Mouse (Mus musculus) intestine, postnatal 0 days (tissue): ENCODE measurements around the gene Klk4. TPM values are rescaled to one million over a fixed set of nuclear protein-coding genes. Genes with fewer than 3 reads are reported as not detected.

Source experiments
- ATAC-seq: fragments of 200-750 bp; cut with Nextera tagmentation; 2 replicates; pipeline ENCODE4 v1.8.0; 2017; ENCODE audit warnings: mild to moderate bottlenecking, moderate TSS enrichment, moderate library complexity
- H3K27ac ChIP-seq: fragments of 300-500 bp; sonication (generic); 2 replicates; pipeline ENCODE4 v1.5.1; 2014; ENCODE audit warnings: mild to moderate bottlenecking, low read depth, low read length, moderate library complexity
- H3K27me3 ChIP-seq: fragments of 300-500 bp; sonication (generic); replicated peaks from 2 replicates; pipeline ENCODE4 v1.6.1; 2014; ENCODE audit warnings: low read length, mixed read lengths; ENCODE audit not compliant: control insufficient read depth, insufficient read depth
- H3K36me3 ChIP-seq: fragments of 300-500 bp; sonication (generic); 2 replicates; pipeline ENCODE4 v1.6.1; 2014; ENCODE audit warnings: mild to moderate bottlenecking, moderate library complexity; ENCODE audit not compliant: control insufficient read depth, insufficient read depth
- H3K4me1 ChIP-seq: fragments of 300-500 bp; sonication (generic); replicated peaks from 2 replicates; pipeline ENCODE4 v1.6.1; 2014; ENCODE audit warnings: antibody characterized with exemption, low read length, mixed read lengths; ENCODE audit not compliant: control insufficient read depth, insufficient read depth
- H3K4me2 ChIP-seq: fragments of 300-500 bp; sonication (generic); replicated peaks from 2 replicates; pipeline ENCODE4 v1.6.1; 2014; ENCODE audit warnings: low read depth, mild to moderate bottlenecking, moderate library complexity
- H3K4me3 ChIP-seq: fragments of 300-500 bp; sonication (generic); 2 replicates; pipeline ENCODE4 v1.5.1; 2014; ENCODE audit warnings: low read depth, low read length
- H3K9ac ChIP-seq: fragments of 300-500 bp; sonication (generic); 2 replicates; pipeline ENCODE4 v1.6.1; 2014; ENCODE audit warnings: mild to moderate bottlenecking, low read depth, low read length
- H3K9me3 ChIP-seq: fragments of 300-500 bp; sonication (generic); 2 replicates; pipeline ENCODE4 v1.6.1; 2016; ENCODE audit warnings: mixed run types; ENCODE audit not compliant: control insufficient read depth
- CTCF ChIP-seq: sonication (generic); IDR thresholded peaks from 2 replicates; pipeline ENCODE4 v1.5.1; 2016; ENCODE audit warnings: low read depth, mild to moderate bottlenecking, control low read depth, antibody characterized with exemption, moderate library complexity
- whole genome bisulfite sequencing: fragments of 180-500 bp; shearing (Covaris S2); extraction: QIAGEN DNeasy Blood & Tissue Kit; methylation state at CpG from one replicate; pipeline ENCODE4 v1.1.7; 2014; 5-methylcytosine and 5-hydroxymethylcytosine counted together
- polyA plus RNA-seq: library from polyadenylated mRNA; unstranded; fragments of >200 nt; fragmentation: Nextera tagmentation; extraction: Ambion mirVana; gene quantifications from 2 replicates; pipeline ENCODE4 v1.2.1, GENCODE M21; 2015

The Klk4 gene
- polyA plus RNA-seq, 1 experiment from 2014 or later = not detected

- Histone ChIP-seq H3K27ac (no peak overlapping the region), H3K27me3 (no peaks in the 10 kb centered on the region), H3K36me3 (no peaks in the 10 kb centered on the region), H3K4me2 (no peak overlapping the region), H3K4me3 (no peak overlapping the region), H3K4me1 (no peaks in the 10 kb centered on the region), H3K9me3 (no peaks in the 10 kb centered on the region), H3K9ac (no peak overlapping the region)
- TF ChIP-seq CTCF = no peak
- ATAC-seq = no peak
- 69% methylated on average over 7 of the region's 7 CpGs for WGBS
These were observed 24.7 kb upstream of the Klk4 start for GRCm38 (mm10) chr7:43856307-43856706.

GRCm38 (mm10) chr7:43857501-43857900 is 23.5 kb upstream of the Klk4 start:
- H3K27ac ChIP-seq = no peak overlapping the region
- no peaks in the 10 kb centered on the region for H3K9me3 ChIP-seq
- TF ChIP-seq CTCF = no peak
- no peak for ATAC-seq
- H3K36me3 ChIP-seq = no peaks in the 10 kb centered on the region
- no peaks in the 10 kb centered on the region for H3K27me3 ChIP-seq
- no peaks in the 10 kb centered on the region for H3K4me1 ChIP-seq
- H3K4me2 ChIP-seq = no peak overlapping the region
- 92% methylated on average over 12 of the region's 12 CpGs for WGBS
- no peak overlapping the region for H3K4me3 ChIP-seq
- no peak overlapping the region for H3K9ac ChIP-seq

- Histone ChIP-seq H3K9ac (no peak overlapping the region), H3K27me3 (no peaks in the 10 kb centered on the region), H3K9me3 (no peaks in the 10 kb centered on the region), H3K4me1 (no peaks in the 10 kb centered on the region), H3K36me3 (no peaks in the 10 kb centered on the region), H3K4me3 (no peak overlapping the region), H3K4me2 (no peak overlapping the region), H3K27ac (no peak overlapping the region)
- ATAC-seq = no peak
- WGBS = 88% methylated on average over 8 of the region's 8 CpGs
- TF ChIP-seq CTCF = no peak
These were observed 20.5 kb upstream of the Klk4 start for GRCm38 (mm10) chr7:43860411-43860810.

GRCm38 (mm10) chr7:43873237-43873636 is 7.7 kb upstream of the Klk4 start:
- no peak for ATAC-seq
- Histone ChIP-seq H3K9ac (no peak overlapping the region), H3K4me2 (no peak overlapping the region), H3K9me3 (no peaks in the 10 kb centered on the region), H3K4me1 (no peaks in the 10 kb centered on the region), H3K4me3 (no peak overlapping the region), H3K27ac (no peak overlapping the region), H3K36me3 (no peaks in the 10 kb centered on the region), H3K27me3 (no peaks in the 10 kb centered on the region)
- peak; percentile 89 for TF ChIP-seq CTCF
- 11% methylated on average over 10 of the region's 10 CpGs for WGBS

GRCm38 (mm10) chr7:43873674-43874073 is 7.3 kb upstream of the Klk4 start:
- ATAC-seq = no peak
- Histone ChIP-seq H3K27me3 (no peaks in the 10 kb centered on the region), H3K36me3 (no peaks in the 10 kb centered on the region), H3K4me3 (no peak overlapping the region), H3K27ac (no peak overlapping the region), H3K4me2 (no peak overlapping the region), H3K4me1 (no peaks in the 10 kb centered on the region), H3K9ac (no peak overlapping the region), H3K9me3 (no peaks in the 10 kb centered on the region)
- no peak for TF ChIP-seq CTCF
- 76% methylated on average over 3 of the region's 3 CpGs for WGBS

GRCm38 (mm10) chr7:43874868-43875375 is 6.0 kb upstream of the Klk4 start:
- no peak overlapping the region for H3K27ac ChIP-seq
- no peak for TF ChIP-seq CTCF
- no peak for ATAC-seq
- no peak overlapping the region for H3K4me2 ChIP-seq
- H3K4me3 ChIP-seq = no peak overlapping the region
- no peaks in the 10 kb centered on the region for H3K27me3 ChIP-seq
- 83% methylated on average over 6 of the region's 6 CpGs for WGBS
- H3K9me3 ChIP-seq = no peaks in the 10 kb centered on the region
- no peaks in the 10 kb centered on the region for H3K36me3 ChIP-seq
- no peaks in the 10 kb centered on the region for H3K4me1 ChIP-seq
- no peak overlapping the region for H3K9ac ChIP-seq

- Histone ChIP-seq H3K27ac (no peak overlapping the region), H3K9ac (no peak overlapping the region), H3K4me2 (no peak overlapping the region), H3K4me1 (no peaks in the 10 kb centered on the region), H3K9me3 (no peaks in the 10 kb centered on the region), H3K36me3 (no peaks in the 10 kb centered on the region), H3K4me3 (no peak overlapping the region), H3K27me3 (no peaks in the 10 kb centered on the region)
- 44% methylated on average over 4 of the region's 4 CpGs for WGBS
- ATAC-seq = no peak
- TF ChIP-seq CTCF = no peak
These were observed 4.5 kb upstream of the Klk4 start for GRCm38 (mm10) chr7:43876444-43876843.
